Comparison of ENCODE assay signal across 13 mouse cellular contexts in genomic region chr7:136083571-136084342, GRCm38 (mm10).
DNase-seq lines count a peak whose midpoint lies in the region; ATAC-seq and TF ChIP-seq lines count a peak whose summit lies in the region.
"Had no signal": no experiment of that assay in that cellular context is flagged by ENCODE, and none has a peak within 500 bp of the region (broad histone marks: within the 10 kb centered on the region; RNA-seq: fewer than 3 reads in every experiment).

No protein-coding gene starts in this region.

- H3K4me3 ChIP-seq in embryonic facial prominence, embryonic 12.5 days = no peak overlapping the region
- H3K4me3 ChIP-seq in hindbrain, embryonic 13.5 days = no peak overlapping the region
- H3K4me3 ChIP-seq in midbrain, embryonic 15.5 days = no peak overlapping the region
- H3K4me3 ChIP-seq in liver, postnatal 0 days (ENCODE audit: low read depth, low read length) = no peak overlapping the region
- H3K4me3 ChIP-seq: megakaryocyte, embryonic 14.5 days had no signal

- peaks cover 2% of the 10 kb centered on the region; the same call in 1 of the 2 replicates for H3K27me3 ChIP-seq in embryonic facial prominence, embryonic 12.5 days
- H3K27me3 ChIP-seq in hindbrain, embryonic 13.5 days = 0 out of 2 replicates have a peak, but pooled peaks cover 4% of the 10 kb centered on the region
- peaks cover 3% of the 10 kb centered on the region; the same call in 1 of the 2 replicates for H3K27me3 ChIP-seq in midbrain, embryonic 15.5 days (replicated peaks)
- no peaks in the 10 kb centered on the region for H3K27me3 ChIP-seq in liver, postnatal 0 days (ENCODE audit: insufficient read depth, low read length)
- H3K27me3 ChIP-seq: megakaryocyte, embryonic 14.5 days had no signal

- intact Hi-C loops in heart, postnatal 14 days (cut with DNase I) = no loop called here

- 33% methylated on average over 14 of the region's 14 CpGs for WGBS in embryonic facial prominence, embryonic 12.5 days
- 13% methylated on average over 14 of the region's 14 CpGs for WGBS in hindbrain, embryonic 13.5 days
- 13% methylated on average over 14 of the region's 14 CpGs for WGBS in midbrain, embryonic 15.5 days
- WGBS in liver, postnatal 0 days (ENCODE audit: insufficient replicate concordance) = 47% methylated on average over 14 of the region's 14 CpGs

- H3K4me2 ChIP-seq in embryonic facial prominence, embryonic 12.5 days (replicated peaks) = no peak overlapping the region
- no peak overlapping the region for H3K4me2 ChIP-seq in hindbrain, embryonic 13.5 days
- H3K4me2 ChIP-seq in midbrain, embryonic 15.5 days = no peak overlapping the region
- no peak overlapping the region for H3K4me2 ChIP-seq in liver, postnatal 0 days (ENCODE audit: low read depth, low read length)

- no peak for TF ChIP-seq CTCF in brain, embryonic 14.5 days (IDR thresholded peaks at IDR 0.05; ENCODE audit: borderline replicate concordance, extremely low read depth, insufficient read depth, insufficient read length)
- TF ChIP-seq CTCF in liver, postnatal 0 days (IDR thresholded peaks at IDR 0.05; ENCODE audit: low read depth) = no peak

- H3K9me3 ChIP-seq in embryonic facial prominence, embryonic 12.5 days = no peaks in the 10 kb centered on the region
- no peaks in the 10 kb centered on the region for H3K9me3 ChIP-seq in hindbrain, embryonic 13.5 days
- H3K9me3 ChIP-seq in midbrain, embryonic 15.5 days = no peaks in the 10 kb centered on the region
- no peaks in the 10 kb centered on the region for H3K9me3 ChIP-seq in liver, postnatal 0 days (ENCODE audit: low read length)
- H3K9me3 ChIP-seq: megakaryocyte, embryonic 14.5 days had no signal

- TF ChIP-seq EP300 in liver, postnatal 0 days (IDR thresholded peaks at IDR 0.05; ENCODE audit: low read depth) = no peak

- no peaks in the 10 kb centered on the region for H3K36me3 ChIP-seq in embryonic facial prominence, embryonic 12.5 days
- H3K36me3 ChIP-seq in hindbrain, embryonic 13.5 days = no peaks in the 10 kb centered on the region
- no peaks in the 10 kb centered on the region for H3K36me3 ChIP-seq in midbrain, embryonic 15.5 days (replicated peaks)
- H3K36me3 ChIP-seq in liver, postnatal 0 days (replicated peaks; ENCODE audit: insufficient read depth, low read length) = no peaks in the 10 kb centered on the region

- no peak overlapping the region for H3K9ac ChIP-seq in embryonic facial prominence, embryonic 12.5 days
- 0 out of 2 replicates have a peak overlapping the region, but pooled peaks have one; percentile 35 for H3K9ac ChIP-seq in hindbrain, embryonic 13.5 days
- no peak overlapping the region for H3K9ac ChIP-seq in midbrain, embryonic 15.5 days
- H3K9ac ChIP-seq in liver, postnatal 0 days (replicated peaks) = no peak overlapping the region

- DNase-seq in brain, embryonic 14.5 days (ENCODE audit: low read depth) = peak; percentile 96
- DNase-seq in liver, postnatal 0 days = no peak
- no peak for DNase-seq in frontal cortex, postnatal 10 days (ENCODE audit: low spot score in 2 of 2)
- no peak for DNase-seq in heart, postnatal 14 days
- DNase-seq in heart, postnatal 4 days = no peak
- DNase-seq: gastrocnemius, postnatal 10 days; kidney, postnatal 25 days; right cerebral cortex, postnatal 14 days; thymus, adult 18-20 months had no signal

- H3K4me1 ChIP-seq in embryonic facial prominence, embryonic 12.5 days = peaks cover 25% of the 10 kb centered on the region
- H3K4me1 ChIP-seq in hindbrain, embryonic 13.5 days (replicated peaks) = peaks cover 40% of the 10 kb centered on the region
- peaks cover 31% of the 10 kb centered on the region for H3K4me1 ChIP-seq in midbrain, embryonic 15.5 days
- H3K4me1 ChIP-seq in liver, postnatal 0 days (ENCODE audit: insufficient read depth) = no peaks in the 10 kb centered on the region
- H3K4me1 ChIP-seq: megakaryocyte, embryonic 14.5 days had no signal

- peak overlapping the region; percentile 41 for H3K27ac ChIP-seq in embryonic facial prominence, embryonic 12.5 days
- peak overlapping the region; percentile 88 for H3K27ac ChIP-seq in hindbrain, embryonic 13.5 days
- peak overlapping the region; percentile 67 for H3K27ac ChIP-seq in midbrain, embryonic 15.5 days
- H3K27ac ChIP-seq in liver, postnatal 0 days (ENCODE audit: low read depth) = no peak overlapping the region

- TF ChIP-seq POLR2A in brain, embryonic 14.5 days (IDR thresholded peaks at IDR 0.05; ENCODE audit: borderline replicate concordance, extremely low read depth, insufficient read depth, insufficient read length, poor library complexity, severe bottlenecking) = no peak

- ATAC-seq in embryonic facial prominence, embryonic 12.5 days (ENCODE audit: insufficient number of reproducible peaks, insufficient read depth, low FRiP score, low TSS enrichment) = peak; percentile 70; the same call in 1 of the 2 replicates
- peak; percentile 86 for ATAC-seq in hindbrain, embryonic 13.5 days (ENCODE audit: low FRiP score)
- ATAC-seq in midbrain, embryonic 15.5 days (replicated peaks) = peak; percentile 89
- ATAC-seq in liver, postnatal 0 days = no peak
